Mouse (Mus musculus): ENCODE results near the gene Mff. TPM values are rescaled to one million over a fixed set of nuclear protein-coding genes. Genes with fewer than 3 reads are reported as not detected.
A peak's percentile ranks its signal among the peaks of the same experiment; 100 is the strongest.

Mff gene
- total RNA-seq, 2 experiments from 2014 or later = 272 to 287 TPM

GRCm38 (mm10) chr1:82768269-82768668 is 43.6 kb downstream of the Mff start, which contains the start of gene Tm4sf20:
Gene Tm4sf20 (minus strand): TSS chr1:82768461.
- DNase-seq (ENCODE audit: low spot score in 2 of 2) = no peak

GRCm38 (mm10) chr1:82771022-82771586 is 46.4 kb downstream of the Mff start, which contains the start of gene Gm47791:
Gene Gm47791 (minus strand): TSS chr1:82771243.
- no peak for DNase-seq (ENCODE audit: low spot score in 2 of 2)

- no peak for DNase-seq (ENCODE audit: low spot score in 2 of 2)
Measured at GRCm38 (mm10) chr1:82772428-82772827, 47.7 kb downstream of the Mff start.

- no peak for DNase-seq (ENCODE audit: low spot score in 2 of 2)
Measured at GRCm38 (mm10) chr1:82773208-82773607, 48.5 kb downstream of the Mff start.

GRCm38 (mm10) chr1:82775293-82775692 is 50.6 kb downstream of the Mff start:
- no peak for DNase-seq (ENCODE audit: low spot score in 2 of 2)

GRCm38 (mm10) chr1:82779388-82779966 is 54.8 kb downstream of the Mff start:
- no peak for DNase-seq (ENCODE audit: low spot score in 2 of 2)

- no peak for DNase-seq (ENCODE audit: low spot score in 2 of 2)
Measured at GRCm38 (mm10) chr1:82783559-82783958, 58.9 kb downstream of the Mff start.

GRCm38 (mm10) chr1:82785546-82785945 is 60.9 kb downstream of the Mff start:
- DNase-seq (ENCODE audit: low spot score in 2 of 2) = no peak

- peak; percentile 60 to 72 for DNase-seq (ENCODE audit: low spot score in 2 of 2)
Measured at GRCm38 (mm10) chr1:82787414-82787813, 62.7 kb downstream of the Mff start.

- peak; percentile 23 to 49 for DNase-seq (ENCODE audit: low spot score in 2 of 2)
Measured at GRCm38 (mm10) chr1:82788070-82788469, 63.4 kb downstream of the Mff start.

- DNase-seq (ENCODE audit: low spot score in 2 of 2) = no peak
Measured at GRCm38 (mm10) chr1:82791105-82791504, 66.4 kb downstream of the Mff start.

- no peak for DNase-seq (ENCODE audit: low spot score in 2 of 2)
Measured at GRCm38 (mm10) chr1:82792238-82792637, 67.5 kb downstream of the Mff start.

GRCm38 (mm10) chr1:82793110-82793509 is 68.4 kb downstream of the Mff start:
- DNase-seq (ENCODE audit: low spot score in 2 of 2) = no peak

GRCm38 (mm10) chr1:82793986-82794385 is 69.3 kb downstream of the Mff start:
- peak; percentile 17 to 30 for DNase-seq (ENCODE audit: low spot score in 2 of 2)

- DNase-seq (ENCODE audit: low spot score in 2 of 2) = no peak
Measured at GRCm38 (mm10) chr1:82795211-82795610, 70.5 kb downstream of the Mff start.

- no peak for DNase-seq (ENCODE audit: low spot score in 2 of 2)
Measured at GRCm38 (mm10) chr1:82795702-82796443, 71.2 kb downstream of the Mff start.

GRCm38 (mm10) chr1:82797088-82797487 is 72.4 kb downstream of the Mff start:
- DNase-seq (ENCODE audit: low spot score in 2 of 2) = no peak

- DNase-seq (ENCODE audit: low spot score in 2 of 2) = no peak
Measured at GRCm38 (mm10) chr1:82798304-82798703, 73.6 kb downstream of the Mff start.

GRCm38 (mm10) chr1:82798922-82799321 is 74.2 kb downstream of the Mff start:
- DNase-seq (ENCODE audit: low spot score in 2 of 2) = no peak

GRCm38 (mm10) chr1:82801105-82801783 is 76.6 kb downstream of the Mff start:
- no peak for DNase-seq (ENCODE audit: low spot score in 2 of 2)

Measured in layer of hippocampus, postnatal 10 days (tissue).